Mouse (Mus musculus) MEL (cell line): ENCODE results near the gene Hspa5. TPM values are rescaled to one million over a fixed set of nuclear protein-coding genes. Genes with fewer than 3 reads are reported as not detected.

Experiments used
- DNase-seq: peaks from one replicate; pipeline ENCODE4 v3.0.0; 2011; ENCODE audit warnings: low read depth, low spot score
- H3K27ac ChIP-seq: 2 replicates; pipeline ENCODE4 v1.5.1; 2012; ENCODE audit warnings: low read depth, mild to moderate bottlenecking, control low read depth, low read length, moderate library complexity; ENCODE audit not compliant: control insufficient read depth
- H3K27me3 ChIP-seq, 2 experiments: fragments of 150-350 bp in 1 of 2; sonication (generic) in 1 of 2; 2 replicates each; pipeline ENCODE4 v1.6.1; 2012; ENCODE audit warnings: low read length in 2 of 2, mild to moderate bottlenecking in 2 of 2, improper control_type of control experiment in 1 of 2, moderate library complexity in 1 of 2; ENCODE audit not compliant: insufficient read depth in 2 of 2, control insufficient read depth in 1 of 2
- H3K36me3 ChIP-seq, 2 experiments: 2 replicates each; pipeline ENCODE4 v1.6.1; 2012 to 2014; ENCODE audit warnings: low read length in 2 of 2, improper control_type of control experiment in 1 of 2, inconsistent platforms in 1 of 2, mild to moderate bottlenecking in 1 of 2; ENCODE audit not compliant: insufficient read depth in 2 of 2, control insufficient read depth in 1 of 2
- H3K4me1 ChIP-seq, 2 experiments: fragments of 150-350 bp in 1 of 2; sonication (generic) in 1 of 2; 2 replicates each; pipeline ENCODE4 v1.6.1; 2012; ENCODE audit warnings: low read length in 2 of 2, improper control_type of control experiment in 1 of 2, mild to moderate bottlenecking in 1 of 2; ENCODE audit not compliant: insufficient read depth in 2 of 2, control insufficient read depth in 1 of 2
- H3K4me3 ChIP-seq, 2 experiments: fragments of 150-350 bp in 1 of 2; sonication (generic) in 1 of 2; 2 replicates each; pipeline ENCODE4 v1.5.1; 2012; ENCODE audit warnings: low read depth in 2 of 2, low read length in 2 of 2, mild to moderate bottlenecking in 2 of 2, moderate library complexity in 2 of 2, control low read depth in 1 of 2, improper control_type of control experiment in 1 of 2; ENCODE audit not compliant: control insufficient read depth in 1 of 2, insufficient read depth in 1 of 2
- H3K79me2 ChIP-seq: 2 replicates; pipeline ENCODE4 v1.6.1; 2012; ENCODE audit warnings: mild to moderate bottlenecking, low read length, moderate library complexity; ENCODE audit not compliant: control insufficient read depth, poor library complexity, insufficient read depth
- H3K9ac ChIP-seq: 2 replicates; pipeline ENCODE4 v1.6.1; 2012; ENCODE audit warnings: low read depth, mild to moderate bottlenecking, control low read depth, low read length, moderate library complexity; ENCODE audit not compliant: control insufficient read depth, poor library complexity, severe bottlenecking
- H3K9me3 ChIP-seq: fragments of 150-350 bp; sonication (generic); replicated peaks from 2 replicates; pipeline ENCODE4 v1.6.1; 2012; ENCODE audit warnings: mild to moderate bottlenecking, low read length, improper control_type of control experiment, moderate library complexity; ENCODE audit not compliant: insufficient read depth
- EP300 ChIP-seq, 2 experiments: IDR thresholded peaks; 2 replicates each; pipeline ENCODE4 v1.6.1; 2011; ENCODE audit warnings: improper control_type of control experiment in 2 of 2, low read length in 2 of 2, low read depth in 1 of 2, mild to moderate bottlenecking in 1 of 2
- GABPA ChIP-seq: IDR thresholded peaks from 2 replicates; pipeline ENCODE4 v1.6.1; 2012; ENCODE audit warnings: low read depth, mild to moderate bottlenecking, inconsistent platforms, low read length, improper control_type of control experiment, moderate library complexity
- GATA1 ChIP-seq: IDR thresholded peaks from 2 replicates; pipeline ENCODE4 v1.6.1; 2011; ENCODE audit warnings: low read depth, low read length, improper control_type of control experiment
- HCFC1 ChIP-seq: IDR thresholded peaks from 2 replicates; pipeline ENCODE4 v1.6.1; 2012; ENCODE audit warnings: low read depth, mild to moderate bottlenecking, inconsistent platforms, low read length, improper control_type of control experiment, moderate library complexity
- MXI1 ChIP-seq: IDR thresholded peaks from 2 replicates; pipeline ENCODE4 v1.6.1; 2011; ENCODE audit warnings: mild to moderate bottlenecking, low read depth, low read length, improper control_type of control experiment
- POLR2A ChIP-seq, 2 experiments: IDR thresholded peaks; 2 replicates each; pipeline ENCODE4 v1.6.1; 2011 to 2012; ENCODE audit warnings: low read length in 2 of 2, mild to moderate bottlenecking in 2 of 2, control low read depth in 1 of 2, improper control_type of control experiment in 1 of 2, low read depth in 1 of 2, moderate library complexity in 1 of 2; ENCODE audit not compliant: control insufficient read depth in 1 of 2, insufficient read depth in 1 of 2, poor library complexity in 1 of 2
- RCOR1 ChIP-seq: IDR thresholded peaks from 2 replicates; pipeline ENCODE4 v1.6.1; 2012; ENCODE audit warnings: low read depth, mild to moderate bottlenecking, inconsistent platforms, low read length, improper control_type of control experiment
- SIN3A ChIP-seq: IDR thresholded peaks from 2 replicates; pipeline ENCODE4 v1.6.1; 2012; ENCODE audit warnings: low read length, improper control_type of control experiment, inconsistent platforms
- TAL1 ChIP-seq: IDR thresholded peaks from 2 replicates; pipeline ENCODE4 v1.6.1; 2012; ENCODE audit warnings: mild to moderate bottlenecking, inconsistent platforms, low read length, moderate library complexity, mixed read lengths
- TCF12 ChIP-seq: IDR thresholded peaks from 2 replicates; pipeline ENCODE4 v1.6.1; 2014; ENCODE audit warnings: low read depth, mild to moderate bottlenecking, inconsistent platforms, low read length, improper control_type of control experiment, moderate library complexity
- USF1 ChIP-seq: IDR thresholded peaks from 2 replicates; pipeline ENCODE4 v1.6.1; 2014; ENCODE audit warnings: low read depth, mild to moderate bottlenecking, inconsistent platforms, low read length, improper control_type of control experiment, moderate library complexity
- ZC3H11A ChIP-seq: IDR thresholded peaks from 2 replicates; pipeline ENCODE4 v1.6.1; 2012; ENCODE audit warnings: low read depth, mild to moderate bottlenecking, inconsistent platforms, low read length, improper control_type of control experiment
- ZNF384 ChIP-seq: IDR thresholded peaks from 2 replicates; pipeline ENCODE4 v1.6.1; 2012; ENCODE audit warnings: low read depth, mild to moderate bottlenecking, inconsistent platforms, low read length, improper control_type of control experiment
- polyA plus RNA-seq, 2 experiments: library from polyadenylated mRNA; stranded (reverse) in 1 of 2; unstranded in 1 of 2; fragments of >175 nt in 1 of 2; fragments of >200 nt in 1 of 2; gene quantifications; 2 replicates each; pipeline versions ENCODE4 v1.2.1 to v1.2.4; 2012; ENCODE audit warnings: low replicate concordance in 2 of 2, low read depth in 1 of 2; ENCODE audit not compliant: insufficient read length in 2 of 2, insufficient read depth in 1 of 2, missing spikeins in 1 of 2
- total RNA-seq: library from RNA; depleted of rRNA; stranded (reverse); fragments of 300-350 nt; gene quantifications from 2 replicates; pipeline ENCODE4 v1.2.3, GENCODE M21; 2012

The Hspa5 gene
- total and polyA plus RNA-seq, 3 experiments = 147 to 1,250 (median 649) TPM

- peaks cover 24 to 30% of the 10 kb centered on the region in 2 experiments for H3K4me1 ChIP-seq
- TF ChIP-seq POLR2A (IDR thresholded peaks at IDR 0.05; ENCODE audit: control insufficient read depth in 1 of 2, insufficient read depth in 1 of 2, low read depth in 1 of 2, low read length in 2 of 2, poor library complexity in 1 of 2) = no peak
- 0 out of 2 replicates have a peak, but pooled peaks have one; percentile 7 for TF ChIP-seq USF1
These were observed 33.9 kb upstream of the Hspa5 start for GRCm38 (mm10) chr2:34737911-34738310.

GRCm38 (mm10) chr2:34739684-34740391 is 31.9 kb upstream of the Hspa5 start:
- Histone ChIP-seq H3K4me1 (peaks cover 26 to 34% of the 10 kb centered on the region in 2 experiments), H3K27me3 (no peaks in the 10 kb centered on the region), H3K9me3 (no peaks in the 10 kb centered on the region), H3K4me3 (no peak overlapping the region), H3K9ac (no peak overlapping the region), H3K36me3 (peaks cover 10 to 68% of the 10 kb centered on the region in 2 experiments), H3K27ac (peak overlapping the region; percentile 39; the same call in 1 of the 2 replicates), H3K79me2 (peaks cover 53% of the 10 kb centered on the region)
- TF ChIP-seq EP300 (IDR thresholded peaks at IDR 0.05; ENCODE audit: low read depth in 1 of 2, low read length in 2 of 2) (peak; percentile 80), SIN3A (peak; percentile 55; the same call in 1 of the 2 replicates), GATA1 (peak; percentile 82), RCOR1 (peak; percentile 74; the same call in 1 of the 2 replicates), GABPA (no peak), MXI1 (no peak), HCFC1 (no peak), TCF12 (peak; percentile 84), ZNF384 (peak; percentile 66), ZC3H11A (no peak), TAL1 (peak; percentile 88)
- DNase-seq = peak; percentile 71

More at GRCm38 (mm10) chr2:34737911-34738310, 33.9 kb upstream of the Hspa5 start:
- DNase-seq = no peak
- Histone ChIP-seq H3K27me3 (no peaks in the 10 kb centered on the region), H3K9me3 (no peaks in the 10 kb centered on the region), H3K36me3 (peaks cover 8 to 54% of the 10 kb centered on the region in 2 experiments), H3K79me2 (peaks cover 57% of the 10 kb centered on the region), H3K27ac (no peak overlapping the region), H3K9ac (no peak overlapping the region), H3K4me3 (no peak overlapping the region)
